Mouse (Mus musculus) cerebellum, adult 2 months (tissue): ENCODE results near the gene Elfn1.

Experiments
- CTCF ChIP-seq: fragments of 200-500 bp; IDR thresholded peaks from 2 replicates; pipeline ENCODE4 v1.5.1; 2011; ENCODE audit warnings: low read depth, mild to moderate bottlenecking, control low read depth, low read length, moderate library complexity, borderline replicate concordance; ENCODE audit not compliant: insufficient read depth
- POLR2A ChIP-seq: fragments of 200-500 bp; IDR thresholded peaks from 2 replicates; pipeline ENCODE4 v1.6.1; 2011; ENCODE audit warnings: low read length, control low read depth, borderline replicate concordance; ENCODE audit not compliant: insufficient read depth

- TF ChIP-seq CTCF = no peak
- TF ChIP-seq POLR2A = no peak
These were observed 30.2 kb upstream of the Elfn1 start for GRCm38 (mm10) chr5:139877563-139877962.
